Mouse (Mus musculus) E14TG2a.4 (cell line): ENCODE data around the gene Ccdc9.

Source experiments
- CTCF ChIP-seq: conservative IDR thresholded peaks from 2 replicates; pipeline ENCODE4 v1.5.1; 2014; ENCODE audit warnings: low read length
- NANOG ChIP-seq: IDR thresholded peaks from 2 replicates; pipeline ENCODE4 v1.6.1; 2014; ENCODE audit warnings: borderline replicate concordance, low read length, mixed read lengths

- TF ChIP-seq CTCF (no peak), NANOG (no peak)
Measured at GRCm38 (mm10) chr7:16273766-16274140, 12.8 kb downstream of the Ccdc9 start.
